16 mouse cellular contexts compared by ENCODE assay signal in genomic region chr17:45914706-45915240, GRCm38 (mm10).
"Had no signal": no experiment of that assay in that cellular context is flagged by ENCODE, and none has a peak within 500 bp of the region (broad histone marks: within the 10 kb centered on the region; RNA-seq: fewer than 3 reads in every experiment).

No protein-coding gene starts in this region.

- ATAC-seq: midbrain, embryonic 16.5 days had no signal

- H3K4me1 ChIP-seq: midbrain, embryonic 12.5 days; neural tube, embryonic 13.5 days; neural tube, embryonic 15.5 days had no signal

- H3K27ac ChIP-seq: midbrain, embryonic 10.5 days; midbrain, embryonic 12.5 days; neural tube, embryonic 13.5 days; neural tube, embryonic 15.5 days; stomach, embryonic 15.5 days; stomach, postnatal 0 days had no signal

- H3K36me3 ChIP-seq: midbrain, embryonic 10.5 days; midbrain, embryonic 12.5 days; neural tube, embryonic 13.5 days; neural tube, embryonic 15.5 days; stomach, embryonic 15.5 days had no signal

- H3K27me3 ChIP-seq: midbrain, embryonic 12.5 days; neural tube, embryonic 13.5 days; neural tube, embryonic 15.5 days; stomach, embryonic 15.5 days had no signal

- H3K9ac ChIP-seq: lung, embryonic 14.5 days; midbrain, embryonic 12.5 days; neural tube, embryonic 13.5 days; neural tube, embryonic 15.5 days; stomach, embryonic 15.5 days had no signal

- H3K9me3 ChIP-seq: midbrain, embryonic 12.5 days; neural tube, embryonic 13.5 days; neural tube, embryonic 15.5 days; stomach, embryonic 15.5 days had no signal

- H3K4me3 ChIP-seq: midbrain, embryonic 10.5 days; midbrain, embryonic 12.5 days; myocyte; neural tube, embryonic 13.5 days; neural tube, embryonic 15.5 days; stomach, embryonic 15.5 days had no signal

- H3K4me2 ChIP-seq: lung, embryonic 14.5 days; midbrain, embryonic 12.5 days; neural tube, embryonic 13.5 days; neural tube, embryonic 15.5 days; stomach, embryonic 15.5 days had no signal

- DNase-seq: lung, embryonic 14.5 days; lung, postnatal 10 days; lung, postnatal 4 days; midbrain, embryonic 14.5 days; right cerebral cortex, postnatal 14 days; thymus, adult 2 months; thymus, postnatal 25 days; thymus, postnatal 4 days had no signal
